Mouse (Mus musculus): ENCODE measurements around the gene Col8a2. TPM values are rescaled to one million over a fixed set of nuclear protein-coding genes. Genes with fewer than 3 reads are reported as not detected.

The Col8a2 gene
- polyA plus RNA-seq, 1 experiment from 2014 or later = 1.9 TPM

DNA sequence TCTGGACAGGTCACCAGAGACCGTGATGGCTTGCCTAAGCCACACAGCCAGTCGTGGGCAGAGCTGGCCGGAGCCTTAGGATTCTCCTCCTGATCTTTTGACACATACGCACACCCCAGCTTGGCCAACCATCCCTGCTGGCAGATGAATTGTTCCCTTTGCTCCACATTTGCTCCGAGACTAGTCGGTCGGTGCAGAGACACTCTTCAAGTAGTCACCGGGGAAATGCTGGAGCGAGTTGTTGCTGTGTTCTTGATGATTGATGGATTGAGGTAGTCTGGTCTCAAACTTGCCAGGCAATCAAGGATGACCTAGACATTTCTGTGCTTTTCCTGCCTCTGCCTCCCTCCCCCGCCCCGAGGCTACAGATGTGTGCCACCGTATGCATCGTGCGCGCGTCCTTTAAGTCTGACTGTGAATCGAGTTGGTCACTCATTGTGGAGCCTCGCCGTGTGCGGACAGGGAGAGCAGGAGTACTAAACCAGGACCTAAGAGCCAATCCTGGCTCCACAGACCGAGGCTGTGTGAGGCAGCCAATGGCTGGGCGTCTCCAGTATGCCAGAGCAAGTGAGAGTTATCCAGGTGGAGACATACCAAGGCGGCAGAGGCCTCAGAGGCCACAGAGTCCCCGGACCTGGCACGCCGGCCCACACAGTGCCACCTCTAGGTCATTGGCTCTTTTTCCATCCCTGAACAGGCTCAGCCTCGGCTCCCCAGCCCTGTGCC lies 15.2 kb downstream of the Col8a2 start:
- no peaks in the 10 kb centered on the region for H3K9me3 ChIP-seq (ENCODE audit: control insufficient read depth, low read length)
- peak overlapping the region; percentile 40 for H3K4me3 ChIP-seq (ENCODE audit: low read depth, low read length)
- H3K36me3 ChIP-seq (ENCODE audit: control insufficient read depth, insufficient read depth, low read length) = no peaks in the 10 kb centered on the region
- DNase-seq (ENCODE audit: low spot score) (no peak), ATAC-seq (replicated peaks; ENCODE audit: low FRiP score) (no peak)
- H3K27me3 ChIP-seq (replicated peaks; ENCODE audit: control insufficient read depth, insufficient read depth, low read length) = peaks cover 70% of the 10 kb centered on the region
- peaks cover 6% of the 10 kb centered on the region; the same call in 1 of the 2 replicates for H3K4me1 ChIP-seq (replicated peaks; ENCODE audit: control insufficient read depth, insufficient read depth, low read length)
- H3K9ac ChIP-seq (ENCODE audit: low read depth, low read length) = no peak overlapping the region
- H3K4me2 ChIP-seq = peak overlapping the region; percentile 59
- 10% methylated on average over 27 of the region's 27 CpGs for WGBS
- no peak overlapping the region for H3K27ac ChIP-seq (ENCODE audit: low read depth, low read length)

DNA sequence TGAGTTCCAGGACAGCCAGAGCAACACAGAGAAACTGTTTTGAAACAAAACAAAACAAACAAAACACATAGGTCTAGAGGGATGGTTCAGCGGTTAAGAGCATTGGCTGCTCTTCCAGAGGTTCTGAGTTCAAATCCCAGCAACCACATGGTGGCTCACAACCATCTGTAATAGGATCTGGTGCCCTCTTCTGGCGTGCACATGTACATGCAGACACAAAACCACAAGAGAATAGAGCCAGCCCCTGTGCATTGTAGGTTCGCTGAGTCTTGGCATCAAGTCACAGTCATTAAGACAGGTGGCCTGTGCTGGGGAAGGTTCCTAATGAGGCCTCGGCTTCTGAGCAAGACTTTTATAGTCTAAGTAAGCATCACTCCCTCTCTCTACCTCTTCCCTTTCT lies 17.3 kb downstream of the Col8a2 start:
- Histone ChIP-seq H3K4me3 (ENCODE audit: low read depth, low read length) (no peak overlapping the region), H3K9ac (ENCODE audit: low read depth, low read length) (no peak overlapping the region), H3K27me3 (replicated peaks; ENCODE audit: control insufficient read depth, insufficient read depth, low read length) (peaks cover 49% of the 10 kb centered on the region), H3K27ac (ENCODE audit: low read depth, low read length) (no peak overlapping the region), H3K4me1 (replicated peaks; ENCODE audit: control insufficient read depth, insufficient read depth, low read length) (0 out of 2 replicates have a peak, but pooled peaks cover 3% of the 10 kb centered on the region), H3K4me2 (no peak overlapping the region), H3K9me3 (ENCODE audit: control insufficient read depth, low read length) (no peaks in the 10 kb centered on the region), H3K36me3 (ENCODE audit: control insufficient read depth, insufficient read depth, low read length) (no peaks in the 10 kb centered on the region)
- 61% methylated on average over 4 of the region's 4 CpGs for WGBS
- no peak for DNase-seq (ENCODE audit: low spot score)
- ATAC-seq (replicated peaks; ENCODE audit: low FRiP score) = no peak

DNA sequence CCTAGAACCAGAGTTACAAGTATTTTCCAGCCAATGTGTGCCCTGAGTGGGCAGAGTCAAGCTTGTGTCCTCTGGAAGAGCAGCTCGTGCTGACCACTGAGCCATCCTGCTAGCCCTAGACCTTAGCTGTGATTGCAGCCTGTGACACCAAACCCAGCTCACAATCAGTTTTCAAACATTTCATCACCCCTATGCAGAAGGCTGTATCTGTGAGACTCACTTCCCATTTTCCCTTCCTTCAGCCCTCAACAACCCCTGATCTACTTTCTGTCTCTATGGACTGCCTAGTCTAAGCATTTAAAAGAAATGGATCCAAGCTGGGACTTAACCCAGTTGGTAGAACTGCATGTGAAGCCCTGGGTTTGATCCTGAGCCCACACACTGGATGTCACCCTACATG lies 18.8 kb downstream of the Col8a2 start:
- H3K36me3 ChIP-seq (ENCODE audit: control insufficient read depth, insufficient read depth, low read length) = no peaks in the 10 kb centered on the region
- peaks cover 35% of the 10 kb centered on the region for H3K27me3 ChIP-seq (replicated peaks; ENCODE audit: control insufficient read depth, insufficient read depth, low read length)
- no peak overlapping the region for H3K27ac ChIP-seq (ENCODE audit: low read depth, low read length)
- ATAC-seq (replicated peaks; ENCODE audit: low FRiP score) (no peak), DNase-seq (ENCODE audit: low spot score) (no peak)
- H3K4me2 ChIP-seq = no peak overlapping the region
- H3K4me1 ChIP-seq (replicated peaks; ENCODE audit: control insufficient read depth, insufficient read depth, low read length) = peaks cover 3% of the 10 kb centered on the region; the same call in 1 of the 2 replicates
- H3K4me3 ChIP-seq (ENCODE audit: low read depth, low read length) = no peak overlapping the region
- no peaks in the 10 kb centered on the region for H3K9me3 ChIP-seq (ENCODE audit: control insufficient read depth, low read length)
- H3K9ac ChIP-seq (ENCODE audit: low read depth, low read length) = no peak overlapping the region
- 73% methylated on average over 1 of the region's 1 CpGs for WGBS

- Histone ChIP-seq H3K4me3 (ENCODE audit: low read depth, low read length) (no peak overlapping the region), H3K27ac (ENCODE audit: low read depth, low read length) (no peak overlapping the region), H3K4me2 (no peak overlapping the region), H3K27me3 (replicated peaks; ENCODE audit: control insufficient read depth, insufficient read depth, low read length) (peaks cover 29% of the 10 kb centered on the region), H3K4me1 (replicated peaks; ENCODE audit: control insufficient read depth, insufficient read depth, low read length) (peaks cover 2% of the 10 kb centered on the region; the same call in 1 of the 2 replicates), H3K9me3 (ENCODE audit: control insufficient read depth, low read length) (no peaks in the 10 kb centered on the region), H3K36me3 (ENCODE audit: control insufficient read depth, insufficient read depth, low read length) (no peaks in the 10 kb centered on the region), H3K9ac (ENCODE audit: low read depth, low read length) (no peak overlapping the region)
- ATAC-seq (replicated peaks; ENCODE audit: low FRiP score) = no peak
- 80% methylated on average over 6 of the region's 6 CpGs for WGBS
- no peak for DNase-seq (ENCODE audit: low spot score)
These were observed 19.5 kb downstream of the Col8a2 start for GRCm38 (mm10) chr4:126306058-126306457.

- DNase-seq (ENCODE audit: low spot score) (no peak), ATAC-seq (replicated peaks; ENCODE audit: low FRiP score) (no peak)
- no peak overlapping the region for H3K4me3 ChIP-seq (ENCODE audit: low read depth, low read length)
- H3K4me1 ChIP-seq (replicated peaks; ENCODE audit: control insufficient read depth, insufficient read depth, low read length) = no peaks in the 10 kb centered on the region; the same call in 1 of the 2 replicates
- peaks cover 21% of the 10 kb centered on the region for H3K27me3 ChIP-seq (replicated peaks; ENCODE audit: control insufficient read depth, insufficient read depth, low read length)
- H3K9ac ChIP-seq (ENCODE audit: low read depth, low read length) = no peak overlapping the region
- 14% methylated on average over 2 of the region's 2 CpGs for whole genome bisulfite sequencing
- H3K9me3 ChIP-seq (ENCODE audit: control insufficient read depth, low read length) = no peaks in the 10 kb centered on the region
- no peak overlapping the region for H3K27ac ChIP-seq (ENCODE audit: low read depth, low read length)
- no peak overlapping the region for H3K4me2 ChIP-seq
- H3K36me3 ChIP-seq (ENCODE audit: control insufficient read depth, insufficient read depth, low read length) = no peaks in the 10 kb centered on the region
These were observed 20.2 kb downstream of the Col8a2 start for GRCm38 (mm10) chr4:126306827-126307226.

- Histone ChIP-seq H3K4me3 (ENCODE audit: low read depth, low read length) (peak overlapping the region; percentile 6; the same call in 1 of the 2 replicates), H3K4me2 (peak overlapping the region; percentile 55), H3K4me1 (replicated peaks; ENCODE audit: control insufficient read depth, insufficient read depth, low read length) (no peaks in the 10 kb centered on the region; the same call in 1 of the 2 replicates), H3K9ac (ENCODE audit: low read depth, low read length) (no peak overlapping the region), H3K27me3 (replicated peaks; ENCODE audit: control insufficient read depth, insufficient read depth, low read length) (peaks cover under 1% of the 10 kb centered on the region; the same call in 1 of the 2 replicates), H3K36me3 (ENCODE audit: control insufficient read depth, insufficient read depth, low read length) (peaks cover 2% of the 10 kb centered on the region; the same call in 1 of the 2 replicates), H3K9me3 (ENCODE audit: control insufficient read depth, low read length) (no peaks in the 10 kb centered on the region), H3K27ac (ENCODE audit: low read depth, low read length) (no peak overlapping the region)
- WGBS = 19% methylated on average over 20 of the region's 20 CpGs
- peak; percentile 19; the same call in 1 of the 2 replicates for ATAC-seq (replicated peaks; ENCODE audit: low FRiP score)
- peak; percentile 55 for DNase-seq (ENCODE audit: low spot score)
These were observed 22.8 kb downstream of the Col8a2 start for GRCm38 (mm10) chr4:126309211-126309921.

DNA sequence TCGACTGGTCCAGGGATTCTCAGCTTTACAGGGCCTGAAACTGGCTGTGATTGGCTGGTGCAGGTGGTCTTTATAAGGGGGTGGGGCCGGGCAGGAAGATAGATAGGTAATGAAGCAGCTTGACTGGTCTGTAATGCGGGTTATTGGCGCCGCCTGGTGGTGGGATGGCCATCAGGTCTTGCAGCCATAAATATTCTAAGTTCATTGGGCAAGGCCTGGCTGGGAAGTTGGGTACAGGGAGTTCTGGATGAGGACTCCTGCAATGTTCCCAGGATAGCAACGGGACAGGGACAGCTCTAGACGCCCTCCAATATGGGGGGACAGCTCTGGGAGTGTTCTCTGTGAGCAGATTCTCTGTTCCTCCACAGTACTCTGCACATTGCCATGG lies 23.3 kb downstream of the Col8a2 start:
- no peaks in the 10 kb centered on the region; the same call in 1 of the 2 replicates for H3K4me1 ChIP-seq (replicated peaks; ENCODE audit: control insufficient read depth, insufficient read depth, low read length)
- H3K9ac ChIP-seq (ENCODE audit: low read depth, low read length) = no peak overlapping the region
- no peaks in the 10 kb centered on the region; the same call in 1 of the 2 replicates for H3K27me3 ChIP-seq (replicated peaks; ENCODE audit: control insufficient read depth, insufficient read depth, low read length)
- peak overlapping the region; percentile 6; the same call in 1 of the 2 replicates for H3K4me3 ChIP-seq (ENCODE audit: low read depth, low read length)
- peak; percentile 86 for DNase-seq (ENCODE audit: low spot score)
- H3K4me2 ChIP-seq = peak overlapping the region; percentile 55
- ATAC-seq (replicated peaks; ENCODE audit: low FRiP score) = peak; percentile 61
- under 1% methylated on average over 7 of the region's 7 CpGs for WGBS
- H3K9me3 ChIP-seq (ENCODE audit: control insufficient read depth, low read length) = no peaks in the 10 kb centered on the region
- H3K36me3 ChIP-seq (ENCODE audit: control insufficient read depth, insufficient read depth, low read length) = peaks cover 2% of the 10 kb centered on the region; the same call in 1 of the 2 replicates
- no peak overlapping the region for H3K27ac ChIP-seq (ENCODE audit: low read depth, low read length)

DNA sequence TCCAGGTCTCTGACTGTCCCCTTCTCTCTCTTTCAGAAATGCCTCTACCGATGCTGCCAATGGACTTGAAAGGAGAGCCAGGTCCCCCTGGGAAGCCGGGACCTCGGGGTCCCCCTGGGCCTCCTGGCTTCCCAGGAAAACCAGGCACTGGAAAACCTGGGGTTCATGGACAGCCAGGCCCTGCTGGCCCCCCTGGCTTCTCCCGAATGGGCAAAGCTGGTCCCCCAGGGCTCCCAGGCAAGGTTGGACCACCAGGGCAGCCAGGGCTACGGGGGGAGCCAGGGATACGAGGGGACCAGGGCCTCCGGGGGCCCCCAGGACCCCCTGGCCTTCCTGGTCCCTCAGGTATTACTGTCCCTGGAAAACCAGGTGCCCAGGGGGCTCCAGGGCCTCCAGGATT lies 23.8 kb downstream of the Col8a2 start:
- H3K4me2 ChIP-seq = no peak overlapping the region
- H3K4me3 ChIP-seq (ENCODE audit: low read depth, low read length) = no peak overlapping the region
- H3K27me3 ChIP-seq (replicated peaks; ENCODE audit: control insufficient read depth, insufficient read depth, low read length) = no peaks in the 10 kb centered on the region; the same call in 1 of the 2 replicates
- no peak overlapping the region for H3K27ac ChIP-seq (ENCODE audit: low read depth, low read length)
- H3K9ac ChIP-seq (ENCODE audit: low read depth, low read length) = no peak overlapping the region
- no peak for ATAC-seq (replicated peaks; ENCODE audit: low FRiP score)
- no peak for DNase-seq (ENCODE audit: low spot score)
- H3K4me1 ChIP-seq (replicated peaks; ENCODE audit: control insufficient read depth, insufficient read depth, low read length) = no peaks in the 10 kb centered on the region; the same call in 1 of the 2 replicates
- no peaks in the 10 kb centered on the region for H3K9me3 ChIP-seq (ENCODE audit: control insufficient read depth, low read length)
- H3K36me3 ChIP-seq (ENCODE audit: control insufficient read depth, insufficient read depth, low read length) = peaks cover 2% of the 10 kb centered on the region; the same call in 1 of the 2 replicates
- 70% methylated on average over 7 of the region's 7 CpGs for WGBS
